Mouse (Mus musculus): ENCODE data around the gene AA792892. TPM values are rescaled to one million over a fixed set of nuclear protein-coding genes. Genes with fewer than 3 reads are reported as not detected.
"Not testable (repeated sequence)": the region's sequence is repeated elsewhere in the genome, so short reads cannot be mapped to it uniquely, and the experiment has no call there.

AA792892 gene
- polyA plus RNA-seq (2015; fragmentation: Nextera tagmentation; extraction: Ambion mirVana), result not detected in 2 replicates

DNA sequence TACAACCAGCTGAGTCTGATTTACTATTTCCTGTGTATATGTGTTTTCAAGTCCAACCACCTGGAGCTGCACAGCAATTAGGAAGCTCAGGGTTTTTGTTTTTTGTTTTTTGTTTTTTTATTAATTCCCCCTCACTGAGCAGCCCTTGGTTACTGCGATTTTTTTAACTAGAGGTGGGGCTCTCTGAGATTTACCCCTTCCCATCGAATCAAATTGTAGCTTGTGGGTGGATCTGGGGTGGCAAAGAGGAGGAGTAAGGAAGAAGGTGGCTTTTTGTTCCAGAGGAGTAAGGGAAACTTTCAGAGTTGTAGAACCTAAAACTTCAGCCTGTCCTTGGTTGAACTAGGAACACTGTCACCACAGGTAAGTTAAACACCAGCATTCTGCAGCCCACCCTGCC, at the start of gene AA792892:
AA792892 (plus strand) TSS at position 301 of the 400 bp plus-strand sequence.
- not testable (repeated sequence) for H3K27ac ChIP-seq; H3K9ac ChIP-seq; H3K27me3 ChIP-seq; H3K4me1 ChIP-seq; H3K4me3 ChIP-seq; H3K9me3 ChIP-seq (replicated peaks); H3K36me3 ChIP-seq (ENCODE audit: poor library complexity, severe bottlenecking); ATAC-seq; H3K4me2 ChIP-seq
- no CpG with 5 or more reads among the region's 2 CpGs for WGBS

GRCm38 (mm10) chr5:94306696-94307095, 32.9 kb upstream of the AA792892 start, which contains the start of gene A430089I19Rik:
Gene A430089I19Rik (minus strand): TSS chr5:94306796.
- not testable (repeated sequence) for H3K36me3 ChIP-seq (ENCODE audit: poor library complexity, severe bottlenecking); ATAC-seq; H3K4me3 ChIP-seq; H3K9me3 ChIP-seq (replicated peaks); H3K27ac ChIP-seq; H3K4me1 ChIP-seq; H3K9ac ChIP-seq; H3K27me3 ChIP-seq; H3K4me2 ChIP-seq
- 93% methylated on average over 1 of the region's 1 CpGs for WGBS

DNA sequence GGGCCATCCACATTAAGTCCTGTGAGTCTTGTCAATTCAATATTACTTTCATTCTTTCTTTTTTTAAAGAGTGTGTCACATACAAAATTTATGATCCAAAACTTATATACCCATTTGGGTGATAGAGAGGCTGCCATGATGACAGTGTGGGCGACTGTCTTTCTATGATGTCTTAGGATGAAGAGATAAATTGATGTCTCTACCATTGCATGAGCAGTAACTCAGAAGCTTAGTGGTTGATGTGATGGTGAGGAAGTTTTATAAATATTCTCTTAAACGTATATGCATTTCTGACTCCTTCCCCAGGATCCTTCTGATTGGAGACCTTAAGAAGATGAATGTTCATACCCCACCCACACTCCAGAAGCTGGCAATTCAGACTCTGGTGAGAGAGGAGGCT, 25.4 kb upstream of the AA792892 start, which contains the start of gene Gm6502:
Gm6502 (plus strand) TSS at position 301 of the 400 bp plus-strand sequence.
- not testable (repeated sequence) for H3K4me3 ChIP-seq; H3K9ac ChIP-seq; H3K27ac ChIP-seq; H3K9me3 ChIP-seq (replicated peaks); H3K4me2 ChIP-seq; H3K4me1 ChIP-seq; ATAC-seq; H3K36me3 ChIP-seq (ENCODE audit: poor library complexity, severe bottlenecking); H3K27me3 ChIP-seq
- no CpG with 5 or more reads among the region's 2 CpGs for WGBS

Other genes with a start within 250 kb of the AA792892 start
- not detected in 2 replicates for gene Gm3106, start 121.7 kb upstream of the AA792892 start, polyA plus RNA-seq (2015; fragmentation: Nextera tagmentation; extraction: Ambion mirVana)
- gene A430089I19Rik, start 33.0 kb upstream of the AA792892 start, polyA plus RNA-seq (2015; fragmentation: Nextera tagmentation; extraction: Ambion mirVana), result not detected in 2 replicates
- not detected in 2 replicates for gene Gm6502, start 25.3 kb upstream of the AA792892 start, polyA plus RNA-seq (2015; fragmentation: Nextera tagmentation; extraction: Ambion mirVana)
- not detected in 2 replicates for gene Gm7682, start 106.0 kb downstream of the AA792892 start, polyA plus RNA-seq (2015; fragmentation: Nextera tagmentation; extraction: Ambion mirVana)
- not detected in 2 replicates for gene Gm3139, start 186.5 kb downstream of the AA792892 start, polyA plus RNA-seq (2015; fragmentation: Nextera tagmentation; extraction: Ambion mirVana)

All from forebrain, embryonic 13.5 days (tissue).